Mouse (Mus musculus): ENCODE results near the gene Phyhipl. TPM values are rescaled to one million over a fixed set of nuclear protein-coding genes. Genes with fewer than 3 reads are reported as not detected.

Phyhipl gene
- polyA plus RNA-seq, 1 experiment from 2014 or later: 131 TPM

DNA sequence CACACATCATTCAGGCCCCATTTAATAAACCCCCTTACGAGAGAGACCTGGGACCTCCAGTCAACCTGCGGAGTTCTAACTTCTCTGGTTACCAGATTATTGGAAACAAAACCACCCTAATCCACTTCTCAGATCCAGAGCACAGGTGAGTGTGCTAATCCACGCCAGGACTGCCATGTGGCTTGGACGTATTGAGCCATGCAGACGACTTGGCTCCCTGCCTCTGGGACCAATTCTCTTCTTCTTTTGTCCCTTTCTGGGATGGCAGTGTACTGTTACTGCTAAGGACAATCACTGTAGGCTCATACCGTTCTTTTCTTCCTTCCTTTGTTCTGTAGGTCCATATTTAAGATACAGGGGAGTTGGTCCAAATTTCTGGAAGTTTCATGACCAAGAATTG is 112.9 kb downstream of the Phyhipl start:
- 80% methylated on average over 6 of the region's 6 CpGs for WGBS
- H3K36me3 ChIP-seq: peaks cover 49% of the 10 kb centered on the region
- H3K27ac ChIP-seq: no peak overlapping the region
- no peaks in the 10 kb centered on the region for H3K27me3 ChIP-seq
- no peaks in the 10 kb centered on the region for H3K4me1 ChIP-seq
- no peak overlapping the region for H3K4me2 ChIP-seq (replicated peaks)
- no peaks in the 10 kb centered on the region for H3K9me3 ChIP-seq (replicated peaks)
- ATAC-seq (ENCODE audit: low FRiP score): no peak
- no peak overlapping the region for H3K4me3 ChIP-seq
- no peak overlapping the region for H3K9ac ChIP-seq

DNA sequence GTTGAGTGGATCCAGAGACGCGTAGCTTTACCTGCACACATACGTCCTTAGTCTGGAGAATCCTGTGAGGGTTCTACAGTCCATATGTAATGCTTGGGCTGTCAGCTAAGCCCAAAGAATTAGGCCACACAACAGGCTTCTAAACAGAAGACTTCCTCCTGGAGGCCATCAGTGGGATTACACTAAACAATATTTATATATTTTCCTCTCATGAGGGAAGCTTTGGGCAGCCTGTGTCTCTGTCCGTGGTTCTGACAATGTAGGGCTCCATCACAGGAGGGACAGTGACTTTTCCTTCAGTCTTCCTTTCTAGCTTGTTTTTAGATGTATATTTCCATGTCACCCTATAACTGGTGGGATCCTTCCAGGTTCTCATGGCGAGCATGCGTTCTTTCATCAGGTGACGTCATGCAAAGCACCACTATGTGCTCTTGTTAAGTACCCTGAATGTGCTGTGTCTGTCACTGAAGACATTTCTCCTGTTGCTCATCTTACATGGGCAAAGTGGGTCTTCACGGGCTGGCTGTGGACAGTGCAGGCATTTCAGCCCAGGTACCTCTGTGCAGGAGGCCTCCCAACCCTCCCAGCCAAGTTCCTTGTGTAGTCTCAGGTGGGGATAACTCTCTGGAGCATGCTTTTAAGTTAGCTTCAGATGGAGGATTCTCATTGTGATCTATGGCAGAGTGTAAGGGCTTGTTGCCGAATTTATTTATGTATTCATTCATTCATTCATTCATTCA is 115.1 kb downstream of the Phyhipl start:
- no peaks in the 10 kb centered on the region for H3K9me3 ChIP-seq (replicated peaks)
- no peak overlapping the region for H3K4me2 ChIP-seq (replicated peaks)
- H3K4me1 ChIP-seq: no peaks in the 10 kb centered on the region
- no peak overlapping the region for H3K27ac ChIP-seq
- no peak for ATAC-seq (ENCODE audit: low FRiP score)
- H3K4me3 ChIP-seq: no peak overlapping the region
- no peak overlapping the region for H3K9ac ChIP-seq
- H3K27me3 ChIP-seq: no peaks in the 10 kb centered on the region
- WGBS: 84% methylated on average over 9 of the region's 9 CpGs
- peaks cover 57% of the 10 kb centered on the region for H3K36me3 ChIP-seq

DNA sequence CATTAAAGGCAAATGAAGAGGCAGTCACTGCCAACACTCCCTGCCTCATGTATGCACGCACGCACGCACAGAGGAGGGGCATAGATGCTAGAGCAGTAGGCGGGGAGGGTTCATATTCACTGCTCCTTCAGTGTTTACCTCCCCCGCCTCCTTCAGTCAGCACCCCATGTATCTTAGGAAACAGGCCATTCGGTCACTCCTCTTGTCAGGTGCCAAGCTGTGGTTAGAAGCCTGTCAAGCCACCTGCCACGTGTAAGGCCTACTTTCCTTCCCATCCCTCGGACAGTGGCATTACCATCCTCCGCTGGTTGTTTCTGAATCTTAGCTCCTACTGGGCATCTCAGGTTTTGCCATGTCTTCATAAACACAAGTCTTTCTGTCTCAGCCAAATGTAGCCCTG is 116.5 kb downstream of the Phyhipl start:
- H3K4me2 ChIP-seq (replicated peaks): no peak overlapping the region
- no peaks in the 10 kb centered on the region for H3K4me1 ChIP-seq
- no peaks in the 10 kb centered on the region for H3K9me3 ChIP-seq (replicated peaks)
- WGBS: 92% methylated on average over 9 of the region's 9 CpGs
- no peak overlapping the region for H3K4me3 ChIP-seq
- ATAC-seq (ENCODE audit: low FRiP score): no peak
- peaks cover 58% of the 10 kb centered on the region for H3K36me3 ChIP-seq
- no peaks in the 10 kb centered on the region for H3K27me3 ChIP-seq
- H3K27ac ChIP-seq: no peak overlapping the region
- no peak overlapping the region for H3K9ac ChIP-seq

DNA sequence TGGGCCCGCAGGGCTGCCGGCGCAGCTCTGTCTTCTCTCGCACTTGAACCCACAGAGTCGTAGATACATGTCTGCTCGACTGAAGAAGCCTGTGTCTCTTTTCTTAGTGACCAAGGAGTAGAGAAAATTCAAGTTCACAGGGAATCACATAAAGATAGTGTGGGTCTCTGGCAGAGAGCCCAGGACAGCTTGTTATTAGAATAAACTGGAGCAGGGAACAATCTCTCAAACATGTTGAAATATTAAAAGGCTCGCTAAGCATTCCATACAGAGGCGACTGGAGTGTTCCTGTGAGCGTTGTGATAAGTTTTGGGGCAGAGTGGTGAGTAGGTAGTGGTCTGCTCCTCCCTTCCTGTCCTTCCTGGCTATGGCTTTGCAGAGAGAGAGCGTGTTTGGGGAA is 118.1 kb downstream of the Phyhipl start:
- no peaks in the 10 kb centered on the region for H3K4me1 ChIP-seq
- H3K36me3 ChIP-seq: peaks cover 53% of the 10 kb centered on the region
- H3K27ac ChIP-seq: no peak overlapping the region
- no peaks in the 10 kb centered on the region for H3K9me3 ChIP-seq (replicated peaks)
- 94% methylated on average over 10 of the region's 10 CpGs for WGBS
- no peak overlapping the region for H3K4me2 ChIP-seq (replicated peaks)
- no peaks in the 10 kb centered on the region for H3K27me3 ChIP-seq
- no peak overlapping the region for H3K9ac ChIP-seq
- no peak overlapping the region for H3K4me3 ChIP-seq
- no peak for ATAC-seq (ENCODE audit: low FRiP score)

DNA sequence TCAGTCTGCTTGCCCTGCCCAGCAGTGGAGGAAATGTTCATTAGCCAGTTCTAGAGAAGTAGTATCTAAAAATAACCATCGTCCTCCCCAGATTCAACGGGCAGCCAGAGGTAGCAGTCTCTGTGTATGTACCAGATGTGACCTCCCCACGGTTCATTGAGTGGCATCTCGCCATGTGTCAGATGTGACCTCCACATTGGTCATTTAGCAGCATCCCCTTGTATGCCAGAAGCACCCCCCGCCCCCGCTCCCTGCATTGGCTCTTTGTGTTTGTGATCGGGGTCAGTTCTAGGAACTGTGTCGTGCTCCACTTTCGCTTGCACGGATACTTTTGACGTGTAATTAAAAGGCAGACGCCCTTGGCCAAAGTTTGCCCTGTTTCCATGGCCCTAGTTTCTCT is 120.4 kb downstream of the Phyhipl start:
- 82% methylated on average over 12 of the region's 12 CpGs for WGBS

DNA sequence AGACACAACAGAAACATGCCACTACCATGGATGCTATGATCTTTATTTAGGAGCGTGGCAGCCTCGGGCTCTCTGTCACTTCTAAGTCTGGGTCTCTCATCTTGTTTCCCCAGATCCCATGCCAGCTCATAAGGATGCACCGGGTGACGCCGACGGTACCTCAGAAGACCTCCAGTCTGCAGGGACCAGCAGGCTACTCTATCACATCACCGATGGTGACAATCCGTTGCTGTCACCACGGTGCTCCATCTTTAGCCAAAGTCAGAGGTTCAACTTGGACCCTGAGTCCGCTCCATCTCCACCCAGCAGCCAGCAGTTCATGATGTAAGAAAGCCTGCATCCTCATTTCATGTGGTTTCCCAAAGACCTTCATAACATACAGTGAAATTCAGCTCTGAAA is 121.2 kb downstream of the Phyhipl start:
- Histone ChIP-seq H3K9ac (no peak overlapping the region), H3K27me3 (no peaks in the 10 kb centered on the region), H3K4me2 (replicated peaks) (no peak overlapping the region), H3K4me3 (no peak overlapping the region), H3K27ac (no peak overlapping the region), H3K9me3 (replicated peaks) (no peaks in the 10 kb centered on the region), H3K4me1 (no peaks in the 10 kb centered on the region), H3K36me3 (peaks cover 52% of the 10 kb centered on the region)
- no peak for ATAC-seq (ENCODE audit: low FRiP score)
- WGBS: 95% methylated on average over 10 of the region's 10 CpGs

More for the DNA sequence above, 120.4 kb downstream of the Phyhipl start:
- Histone ChIP-seq H3K36me3 (peaks cover 52% of the 10 kb centered on the region), H3K9me3 (replicated peaks) (no peaks in the 10 kb centered on the region), H3K9ac (no peak overlapping the region), H3K27ac (no peak overlapping the region), H3K4me1 (no peaks in the 10 kb centered on the region), H3K27me3 (no peaks in the 10 kb centered on the region), H3K4me3 (no peak overlapping the region), H3K4me2 (replicated peaks) (no peak overlapping the region)
- ATAC-seq (ENCODE audit: low FRiP score): no peak

DNA sequence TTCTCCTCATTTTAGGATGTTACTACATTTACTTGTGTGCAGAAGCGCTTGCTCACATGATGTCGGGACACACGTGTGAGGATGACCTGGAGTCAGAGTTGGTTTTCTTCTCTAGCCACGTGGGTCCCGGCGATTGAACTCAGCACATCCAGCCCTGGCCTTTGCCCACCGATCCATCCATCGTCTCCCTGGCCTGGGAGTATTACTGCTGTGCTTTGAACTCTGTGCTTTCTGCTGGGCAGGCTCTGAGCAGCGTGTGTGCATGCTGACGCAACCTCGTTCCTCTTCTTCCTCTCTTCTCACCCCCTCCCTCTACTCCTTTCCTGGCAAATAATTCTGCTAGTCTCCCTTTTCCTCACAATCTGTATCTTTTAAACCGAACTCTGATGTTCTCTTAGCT is 121.8 kb downstream of the Phyhipl start:
- Histone ChIP-seq H3K9ac (no peak overlapping the region), H3K9me3 (replicated peaks) (no peaks in the 10 kb centered on the region), H3K4me3 (no peak overlapping the region), H3K36me3 (peaks cover 48% of the 10 kb centered on the region), H3K4me1 (no peaks in the 10 kb centered on the region), H3K27me3 (no peaks in the 10 kb centered on the region), H3K4me2 (replicated peaks) (no peak overlapping the region), H3K27ac (no peak overlapping the region)
- ATAC-seq (ENCODE audit: low FRiP score): no peak
- WGBS: 84% methylated on average over 12 of the region's 12 CpGs

DNA sequence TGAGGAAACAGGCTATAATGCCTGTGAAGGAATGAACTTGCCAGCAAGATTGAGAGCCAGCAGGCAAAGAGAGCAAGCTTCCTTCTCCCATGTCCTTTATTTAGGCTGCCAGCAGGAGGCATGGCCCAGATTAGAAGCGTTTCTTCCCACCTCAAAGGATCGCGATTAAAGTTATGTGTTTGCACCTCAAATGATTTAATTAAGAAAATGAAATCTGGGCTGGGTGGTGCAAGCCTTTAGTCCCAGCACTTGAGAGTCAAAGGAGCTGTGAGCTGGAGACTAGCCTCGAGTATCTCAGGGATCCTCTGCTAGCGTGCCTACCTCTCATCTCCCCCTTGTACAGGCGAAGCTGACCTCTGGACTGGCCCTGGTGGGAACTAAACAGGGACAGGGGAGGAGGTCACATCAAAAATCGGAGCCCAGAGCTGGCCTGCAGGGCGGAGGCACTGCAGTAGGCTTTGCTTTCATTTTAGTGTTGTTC is 122.4 kb downstream of the Phyhipl start:
- Histone ChIP-seq H3K4me2 (replicated peaks) (no peak overlapping the region), H3K4me3 (no peak overlapping the region), H3K27ac (no peak overlapping the region), H3K36me3 (peaks cover 43% of the 10 kb centered on the region), H3K9ac (no peak overlapping the region), H3K4me1 (no peaks in the 10 kb centered on the region), H3K27me3 (no peaks in the 10 kb centered on the region), H3K9me3 (replicated peaks) (no peaks in the 10 kb centered on the region)
- ATAC-seq (ENCODE audit: low FRiP score): no peak
- WGBS: 68% methylated on average over 8 of the region's 8 CpGs

DNA sequence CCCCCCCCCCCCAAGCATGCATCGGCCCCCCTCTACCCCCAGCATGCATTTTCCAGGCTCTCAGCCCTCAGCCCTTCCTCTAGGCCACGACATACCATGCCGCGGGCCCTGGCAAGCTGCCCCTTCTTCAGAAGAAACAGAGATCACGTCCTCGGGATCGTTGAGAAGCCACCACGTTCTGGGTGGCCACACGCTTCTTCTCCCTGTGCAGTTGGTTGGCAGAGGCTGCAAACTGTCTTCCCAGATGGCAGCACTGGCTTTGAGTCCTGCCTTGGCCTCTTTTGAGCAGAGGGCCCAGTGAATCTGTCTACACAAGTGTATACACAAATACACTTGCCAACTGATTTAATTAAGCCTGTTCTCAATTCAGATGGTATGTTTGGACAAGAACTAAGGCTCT is 123.5 kb downstream of the Phyhipl start:
- no peaks in the 10 kb centered on the region for H3K27me3 ChIP-seq
- no peak overlapping the region for H3K27ac ChIP-seq
- H3K9ac ChIP-seq: no peak overlapping the region
- H3K4me1 ChIP-seq: no peaks in the 10 kb centered on the region
- no peaks in the 10 kb centered on the region for H3K9me3 ChIP-seq (replicated peaks)
- WGBS: 84% methylated on average over 8 of the region's 9 CpGs
- H3K4me3 ChIP-seq: no peak overlapping the region
- no peak for ATAC-seq (ENCODE audit: low FRiP score)
- H3K4me2 ChIP-seq (replicated peaks): no peak overlapping the region
- H3K36me3 ChIP-seq: peaks cover 32% of the 10 kb centered on the region

DNA sequence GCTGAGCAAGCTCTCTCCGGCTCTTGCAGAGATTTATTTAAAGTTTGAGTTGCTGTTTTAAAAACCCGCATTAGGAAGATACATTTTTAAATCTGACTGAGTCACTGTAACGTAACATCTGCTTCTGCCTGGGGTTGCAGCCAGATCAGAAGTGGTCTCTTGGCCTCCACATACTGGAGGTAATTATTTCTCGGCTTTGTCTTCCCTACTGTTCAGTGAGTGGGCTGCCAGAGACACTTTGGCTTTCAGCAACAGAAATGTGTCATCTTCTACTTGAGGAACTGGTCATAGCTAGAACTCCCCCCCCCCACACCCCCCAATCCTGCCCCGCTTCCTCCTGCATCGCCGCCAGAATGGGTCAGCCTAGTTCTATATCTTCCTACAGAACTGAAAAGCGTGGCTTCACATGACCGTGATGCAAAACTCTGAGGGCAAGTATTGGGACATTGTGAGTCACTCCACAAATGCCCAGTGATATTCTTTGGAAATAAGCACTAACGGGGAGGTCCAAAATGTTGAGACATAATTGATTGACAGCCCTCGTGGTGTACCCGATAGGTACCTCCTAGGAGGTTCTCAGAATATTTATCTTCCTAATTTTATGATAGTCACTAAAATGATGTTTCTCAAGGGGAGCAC is 125.5 kb downstream of the Phyhipl start:
- Histone ChIP-seq H3K36me3 (peaks cover 22% of the 10 kb centered on the region), H3K4me2 (replicated peaks) (no peak overlapping the region), H3K27ac (no peak overlapping the region), H3K4me1 (no peaks in the 10 kb centered on the region), H3K4me3 (no peak overlapping the region), H3K27me3 (no peaks in the 10 kb centered on the region), H3K9me3 (replicated peaks) (no peaks in the 10 kb centered on the region), H3K9ac (no peak overlapping the region)
- no peak for ATAC-seq (ENCODE audit: low FRiP score)
- WGBS: 94% methylated on average over 12 of the region's 12 CpGs

DNA sequence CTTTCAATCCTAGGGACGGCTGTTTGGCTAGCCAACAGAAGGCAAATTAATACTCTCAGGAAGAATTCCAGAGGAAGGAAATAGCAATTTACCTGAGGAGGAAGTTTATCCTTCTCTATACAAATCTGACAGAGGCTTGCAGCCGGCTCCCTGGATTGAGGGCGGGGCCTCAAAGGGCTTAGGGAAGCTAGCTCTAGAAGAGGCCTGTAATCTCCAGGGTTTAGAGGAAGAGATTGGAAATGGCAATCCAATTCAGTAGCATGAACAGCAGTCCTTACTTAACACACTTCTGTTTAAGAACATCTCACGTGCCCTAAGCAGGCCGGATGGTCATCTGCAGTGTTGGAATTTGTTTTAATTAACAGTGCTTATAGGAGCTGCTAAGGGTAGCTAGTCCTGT is 134.4 kb downstream of the Phyhipl start:
- WGBS: 18% methylated on average over 5 of the region's 5 CpGs
- no peak for ATAC-seq (ENCODE audit: low FRiP score)
- H3K36me3 ChIP-seq: peaks cover 17% of the 10 kb centered on the region; the same call in 1 of the 2 replicates
- H3K9ac ChIP-seq: no peak overlapping the region
- no peak overlapping the region for H3K27ac ChIP-seq
- H3K4me3 ChIP-seq: peak overlapping the region; percentile 45; the same call in 1 of the 2 replicates
- H3K4me1 ChIP-seq: peaks cover 26% of the 10 kb centered on the region
- no peaks in the 10 kb centered on the region for H3K9me3 ChIP-seq (replicated peaks)
- H3K27me3 ChIP-seq: no peaks in the 10 kb centered on the region
- peak overlapping the region; percentile 88 for H3K4me2 ChIP-seq (replicated peaks)

DNA sequence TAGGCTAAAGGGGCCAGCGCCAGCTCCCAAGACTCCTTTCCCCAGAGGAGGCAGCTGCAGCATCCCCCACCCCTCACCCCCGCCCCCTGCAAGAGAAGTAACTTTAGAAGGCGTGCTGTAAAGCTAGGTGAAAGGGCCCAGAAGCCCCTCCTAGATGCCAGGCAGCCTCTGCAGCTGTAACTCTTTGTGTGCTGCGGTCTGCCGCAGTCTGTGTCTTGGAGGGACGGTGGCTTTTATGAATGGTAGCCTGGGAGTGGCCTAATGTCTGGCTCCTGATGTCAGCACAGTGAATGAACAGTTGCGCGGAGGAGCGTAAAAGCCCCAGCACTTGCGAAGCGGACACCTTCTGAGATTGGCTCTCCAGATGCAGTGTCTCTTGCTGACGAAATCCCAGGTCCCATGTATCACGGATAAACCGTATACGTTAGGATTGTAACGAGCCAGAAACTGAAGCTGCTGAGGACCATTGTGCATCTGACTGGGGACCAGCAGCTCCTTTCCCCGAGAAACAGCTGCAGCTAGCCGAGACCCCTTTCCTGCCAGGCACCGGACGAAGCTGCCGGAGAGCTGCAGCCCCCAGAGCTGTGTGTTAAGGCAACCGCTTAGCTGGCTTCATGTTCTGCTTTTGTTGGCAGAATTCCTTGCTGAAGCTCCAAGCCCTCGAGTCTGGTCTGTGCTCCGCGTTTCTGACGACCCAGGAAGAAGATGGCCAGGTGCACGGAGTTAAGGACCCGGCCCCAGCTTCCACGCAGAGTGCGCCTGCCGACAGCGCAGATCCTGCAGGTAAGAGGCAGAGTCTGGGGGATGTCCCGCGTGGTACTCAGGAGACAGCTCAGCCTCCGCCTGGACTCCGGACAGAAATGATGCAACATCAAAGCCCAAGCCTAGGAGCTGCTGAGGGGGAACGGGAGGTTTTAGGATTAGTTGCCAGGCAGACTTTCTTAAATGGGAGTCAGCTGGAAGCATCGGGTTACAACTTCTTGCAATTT is 135.3 kb downstream of the Phyhipl start:
- peak; percentile 92 for ATAC-seq (ENCODE audit: low FRiP score)
- H3K27me3 ChIP-seq: no peaks in the 10 kb centered on the region
- H3K4me2 ChIP-seq (replicated peaks): peak overlapping the region; percentile 88
- H3K9ac ChIP-seq: peak overlapping the region; percentile 58
- no peaks in the 10 kb centered on the region for H3K9me3 ChIP-seq (replicated peaks)
- WGBS: under 1% methylated on average over 38 of the region's 38 CpGs
- peaks cover 26% of the 10 kb centered on the region for H3K4me1 ChIP-seq
- H3K36me3 ChIP-seq: peaks cover 12% of the 10 kb centered on the region; the same call in 1 of the 2 replicates
- H3K4me3 ChIP-seq: peak overlapping the region; percentile 45
- peak overlapping the region; percentile 72 for H3K27ac ChIP-seq
